Mouse (Mus musculus) heart, postnatal 25 days (tissue): Measurements from ENCODE around the gene Gm10840. TPM values are rescaled to one million over a fixed set of nuclear protein-coding genes. Genes with fewer than 3 reads are reported as not detected.

Source experiments
- DNase-seq: peaks from one replicate; pipeline ENCODE4 v3.0.0; 2022; ENCODE audit warnings: low spot score
- intact Hi-C: fragments of 180-260 bp; cut with DNase I; formaldehyde crosslinking; loops from one replicate; pipeline ENCODE4 v1.15.1; 2025
- total RNA-seq, 2 experiments: library from RNA; stranded (reverse); gene quantifications; 2 replicates each; pipeline ENCODE4 v1.2.3; 2021

Gene Gm10840
- total RNA-seq, 2 experiments from 2014 or later: not detected

DNA sequence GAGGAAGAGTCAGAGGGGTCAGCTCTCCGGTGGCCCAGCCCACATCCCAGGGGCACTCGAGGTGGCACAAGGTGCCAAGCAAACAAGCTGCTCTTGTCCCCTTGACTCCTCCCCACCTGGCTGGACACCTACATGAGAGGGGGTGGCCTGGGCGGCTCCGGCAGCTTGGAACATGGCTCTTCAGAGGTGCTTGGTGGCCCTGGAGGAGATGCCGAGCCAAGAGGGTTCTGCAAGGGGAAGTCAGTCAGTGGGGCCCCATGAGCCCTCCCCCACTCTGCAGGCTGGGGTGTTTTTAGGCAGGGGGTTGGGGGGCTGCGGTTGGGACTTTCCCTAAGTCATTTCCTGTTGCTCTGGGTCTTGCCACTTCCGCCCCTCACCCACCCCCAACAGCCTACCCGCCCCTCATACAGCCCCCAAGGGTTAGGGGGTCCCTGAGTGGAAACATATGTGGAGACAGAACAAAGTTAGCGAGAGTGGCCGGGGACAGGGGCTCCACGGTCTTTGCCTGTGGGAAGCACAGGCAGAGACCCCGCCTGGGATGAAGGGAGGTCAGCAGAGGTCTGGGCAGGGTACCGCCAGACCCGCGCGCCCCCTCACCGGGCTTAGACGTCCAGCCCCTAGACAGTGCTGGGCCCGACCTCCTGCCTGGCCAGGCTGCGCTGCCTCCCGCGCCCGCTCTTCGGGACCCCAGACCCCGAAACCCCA, 1.3 kb upstream of the Gm10840 start:
- intact Hi-C loops: no loop called here
- DNase-seq: no peak

DNA sequence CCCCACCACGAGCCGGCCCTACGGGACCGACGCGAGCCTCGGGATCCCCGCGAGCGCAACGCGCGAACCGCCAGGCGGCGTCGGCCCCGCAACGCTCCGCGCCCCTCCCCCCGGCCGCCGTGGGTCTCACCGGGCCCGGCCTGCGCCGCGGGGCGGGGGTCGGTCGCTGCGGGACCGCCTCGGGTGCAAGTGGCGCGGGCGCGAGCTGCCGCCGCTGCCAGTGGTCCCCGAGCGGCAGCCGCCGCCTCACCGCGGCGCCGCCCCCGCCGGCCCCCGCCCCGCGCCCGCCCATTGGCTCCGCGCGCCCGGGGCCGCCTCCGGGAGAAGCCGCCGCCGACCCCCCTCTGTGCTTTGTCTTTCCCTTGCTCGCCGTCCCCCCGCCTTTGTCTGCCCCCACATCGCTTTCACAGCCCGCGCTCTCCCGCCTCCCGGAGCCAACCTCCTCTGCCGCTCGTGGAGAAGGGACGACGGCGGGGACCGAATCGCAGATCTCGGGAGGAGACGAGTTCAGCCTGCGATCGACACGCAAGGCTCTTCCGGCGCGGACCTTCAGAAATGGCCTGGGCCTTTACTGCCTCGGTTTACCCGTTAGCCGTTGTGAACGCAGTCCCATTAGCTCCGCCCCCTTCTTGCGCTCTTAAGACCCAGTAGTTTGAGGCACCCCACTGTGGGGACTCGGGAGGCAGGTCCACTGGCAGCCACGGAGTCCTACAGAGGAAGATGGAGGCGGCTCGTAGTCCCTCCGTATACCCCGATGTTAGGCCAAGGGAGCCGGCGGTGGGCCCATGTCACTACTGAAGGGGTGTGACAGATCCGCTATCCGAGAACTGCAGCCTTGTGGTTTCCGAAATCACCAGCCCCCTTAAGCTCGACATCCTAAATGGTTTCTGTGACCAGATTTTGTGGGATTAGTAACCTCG, 469 bp upstream of the Gm10840 start:
- intact Hi-C loops: no loop called here
- DNase-seq: peak; percentile 63

DNA sequence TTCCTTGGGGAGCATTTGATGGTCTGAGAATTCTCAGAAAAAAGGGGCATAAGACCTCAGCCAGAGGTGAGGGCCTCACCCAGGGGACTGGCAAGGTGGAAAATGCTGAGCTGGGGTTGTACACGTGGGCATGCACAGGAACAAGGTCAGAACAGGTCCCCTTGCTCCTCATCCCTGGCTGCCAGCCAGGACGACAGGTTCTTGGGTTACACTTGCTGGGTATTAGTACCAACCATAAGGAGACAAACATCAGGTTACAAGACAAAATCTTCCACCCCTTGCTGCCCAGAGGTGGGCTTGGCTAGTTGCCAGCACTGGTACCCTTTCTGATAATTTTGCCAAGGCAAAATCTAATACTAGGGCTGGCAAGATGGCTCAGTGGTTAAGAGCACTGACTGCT, 1.6 kb downstream of the Gm10840 start:
- intact Hi-C loops: no loop called here
- DNase-seq: no peak

DNA sequence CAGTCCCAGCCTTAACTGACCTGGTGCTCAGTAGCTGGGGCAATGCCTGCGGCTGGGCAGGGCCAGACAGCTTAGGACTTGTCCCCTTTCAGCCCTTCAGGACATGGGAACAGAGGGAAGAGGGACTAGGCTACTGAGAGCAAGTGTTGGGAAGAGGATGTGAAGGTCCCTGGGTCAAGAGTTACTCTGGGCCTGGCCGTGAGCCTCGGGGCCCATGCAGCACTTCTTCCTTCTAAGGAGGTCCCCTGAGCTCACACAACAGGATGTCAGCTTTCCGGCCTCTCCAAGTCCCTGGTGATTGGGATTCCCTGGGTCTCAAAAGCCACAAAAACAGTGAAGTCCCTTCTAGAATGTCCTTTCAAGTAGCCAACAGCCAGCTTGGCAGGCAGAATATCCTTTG, 2.9 kb downstream of the Gm10840 start:
- intact Hi-C loops: no loop called here
- no peak for DNase-seq

DNA sequence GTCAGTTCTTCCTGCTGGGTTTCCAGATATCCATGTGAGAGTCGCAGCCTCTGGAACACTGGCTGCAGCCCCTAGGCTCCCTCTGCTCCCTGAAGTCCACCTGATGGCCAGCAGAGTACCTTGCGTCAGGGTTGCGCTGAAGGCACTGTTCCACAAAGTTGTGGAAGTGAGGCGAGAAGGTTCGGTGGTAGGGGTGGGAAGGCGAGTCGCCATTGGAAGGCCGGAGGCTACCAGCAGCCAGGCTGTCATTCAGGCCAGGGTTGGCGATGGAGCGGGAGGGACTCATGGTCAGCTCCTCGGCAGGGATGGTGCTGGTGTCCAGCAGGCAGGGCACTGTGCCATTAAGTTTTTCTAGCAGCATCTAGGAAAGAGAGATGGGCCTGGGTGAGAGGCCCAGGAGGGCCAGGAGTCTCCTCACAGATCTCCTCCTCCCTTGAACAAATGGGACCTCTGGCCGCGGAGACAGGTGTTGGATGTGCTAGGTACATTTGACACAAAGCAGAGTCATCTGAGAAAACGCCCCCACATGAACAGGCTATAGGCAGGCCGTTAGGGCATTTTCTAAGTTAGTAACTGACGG, 4.0 kb downstream of the Gm10840 start:
- no peak for DNase-seq
- intact Hi-C loops: no loop called here

GRCm38 (mm10) chr11:106167435-106167834, 6.8 kb downstream of the Gm10840 start:
- DNase-seq: no peak
- intact Hi-C loops: no loop called here

GRCm38 (mm10) chr11:106170807-106171206, 10.2 kb downstream of the Gm10840 start:
- no peak for DNase-seq
- intact Hi-C loops: no loop called here

DNA sequence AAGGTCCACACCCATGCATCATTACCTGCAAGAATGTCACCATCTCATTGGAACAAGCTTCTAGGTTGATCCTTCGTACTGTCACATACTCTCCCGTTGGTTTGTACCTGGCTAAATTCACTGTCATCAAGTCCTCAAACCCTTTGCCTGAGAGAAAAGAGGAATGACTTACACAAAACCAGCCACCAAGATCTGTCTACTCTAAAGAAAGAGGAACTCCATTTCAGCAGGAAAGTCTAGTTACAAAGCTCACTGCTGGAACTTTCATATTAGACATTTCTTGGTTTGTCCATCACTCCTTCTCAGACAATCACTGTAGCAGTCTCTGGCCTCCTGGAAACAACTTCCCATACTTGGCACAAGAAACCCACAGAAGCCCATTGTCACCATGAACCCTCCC, 12.6 kb downstream of the Gm10840 start:
- intact Hi-C loops: no loop called here
- no peak for DNase-seq

DNA sequence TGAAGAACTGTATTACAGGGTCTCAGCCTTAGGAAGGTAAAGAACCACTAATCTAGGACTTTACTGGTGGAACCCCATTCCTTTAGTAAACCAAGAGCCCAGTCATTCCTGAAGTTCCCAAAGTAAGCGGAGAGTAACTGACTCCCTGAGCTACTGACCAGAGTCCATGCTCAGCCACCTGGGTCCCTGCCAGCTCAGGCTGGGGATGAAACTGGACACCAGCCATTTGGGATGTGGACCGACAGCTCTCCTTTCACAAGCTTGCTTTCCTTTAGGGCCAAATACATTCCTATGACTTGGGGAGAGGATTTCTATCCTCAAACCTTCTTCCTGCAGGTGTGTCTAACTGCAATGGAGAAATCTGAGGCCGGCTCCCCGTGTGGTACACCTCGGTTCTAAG, 13.7 kb downstream of the Gm10840 start:
- no peak for DNase-seq
- intact Hi-C loops: no loop called here

- intact Hi-C loops: no loop called here
- DNase-seq: no peak
Measured at GRCm38 (mm10) chr11:106175081-106175480, 14.4 kb downstream of the Gm10840 start.

DNA sequence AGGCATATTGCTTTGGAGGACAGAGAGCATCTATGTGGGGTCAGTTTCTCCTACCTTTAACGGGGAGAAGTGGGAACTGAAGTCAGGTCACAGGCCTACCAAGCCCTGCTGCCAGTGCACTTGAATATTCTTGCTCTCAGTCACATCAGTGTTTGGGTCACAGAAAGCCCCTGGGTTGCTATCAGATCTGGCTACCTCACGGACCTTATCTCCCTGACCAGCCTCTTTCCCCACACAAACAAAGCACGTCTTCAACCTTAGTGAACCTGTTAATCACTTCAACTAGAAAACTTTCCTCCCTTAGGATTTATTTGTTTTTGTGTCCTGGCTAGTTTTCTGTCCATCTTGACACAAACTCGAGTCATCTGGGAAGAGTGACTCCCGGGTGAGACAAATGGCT, 15.7 kb downstream of the Gm10840 start:
- intact Hi-C loops: no loop called here

GRCm38 (mm10) chr11:106178036-106178782, 17.6 kb downstream of the Gm10840 start:
- no peak for DNase-seq
- intact Hi-C loops: no loop called here

More for the DNA sequence above, 15.7 kb downstream of the Gm10840 start:
- no peak for DNase-seq

- no peak for DNase-seq
- intact Hi-C loops: no loop called here
Measured at GRCm38 (mm10) chr11:106179711-106180448, 19.2 kb downstream of the Gm10840 start.

- intact Hi-C loops: no loop called here
- no peak for DNase-seq
Measured at GRCm38 (mm10) chr11:106180449-106180801, 19.8 kb downstream of the Gm10840 start.

DNA sequence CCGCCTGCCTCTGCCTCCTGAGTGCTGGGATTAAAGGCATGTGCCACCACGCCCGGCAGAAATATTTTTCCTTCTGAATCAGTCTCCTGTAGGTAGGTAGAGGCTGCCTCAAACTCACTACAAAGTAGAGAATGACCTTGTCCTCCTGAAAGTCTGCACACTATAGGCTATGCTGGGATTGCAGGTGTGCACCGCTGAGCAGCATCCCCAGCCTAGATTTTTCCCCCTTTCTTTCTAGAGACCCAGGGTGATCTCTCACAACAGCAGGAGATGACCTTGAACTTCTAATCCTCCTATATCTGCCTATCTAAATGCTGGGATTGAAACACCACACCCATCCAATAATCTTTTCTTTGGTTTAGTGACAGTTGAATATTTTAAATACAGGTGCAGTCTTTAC, 26.7 kb downstream of the Gm10840 start:
- no peak for DNase-seq
- intact Hi-C loops: no loop called here

- intact Hi-C loops: no loop called here
- DNase-seq: no peak
Measured at GRCm38 (mm10) chr11:106191716-106192115, 31.1 kb downstream of the Gm10840 start.

GRCm38 (mm10) chr11:106192241-106192640, 31.6 kb downstream of the Gm10840 start:
- no peak for DNase-seq
- intact Hi-C loops: no loop called here

DNA sequence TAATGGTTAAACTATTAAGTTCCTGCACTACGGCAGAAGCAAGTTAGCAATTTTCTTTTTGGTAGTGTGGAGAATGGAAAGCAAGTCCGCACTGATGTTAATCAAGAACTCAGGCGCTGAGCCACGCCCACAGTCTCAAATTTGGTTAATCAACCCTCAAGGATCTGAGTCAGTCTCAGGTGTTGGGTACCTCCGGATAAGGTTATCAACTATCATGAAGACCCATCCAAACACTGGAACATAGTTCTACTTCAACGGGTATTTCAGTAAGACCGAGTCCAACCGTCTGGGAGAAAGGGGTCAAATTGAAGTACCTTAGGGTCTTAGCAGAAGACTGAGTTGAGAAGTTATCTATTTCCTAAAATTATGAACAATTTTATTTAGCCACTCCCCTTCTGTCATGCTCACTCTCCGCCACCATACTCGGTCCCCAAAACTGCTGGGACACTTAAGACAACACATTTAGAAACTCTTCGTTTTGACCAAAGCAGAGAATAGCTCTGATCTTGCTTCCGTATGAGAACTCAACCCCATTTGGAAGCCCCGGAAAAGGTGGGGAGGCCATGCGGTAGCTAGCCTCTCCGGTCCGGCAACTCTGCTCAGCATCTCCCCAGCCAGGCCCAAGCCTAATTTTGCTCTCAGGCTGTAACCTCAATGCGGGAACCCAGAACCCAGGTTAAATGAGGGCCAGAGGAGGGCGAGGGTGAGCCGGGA, 32.2 kb downstream of the Gm10840 start:
- no peak for DNase-seq
- intact Hi-C loops: no loop called here
